Mouse (Mus musculus) liver, embryonic 14.5 days (tissue): ENCODE results near the gene 4933406M09Rik. TPM values are rescaled to one million over a fixed set of nuclear protein-coding genes. Genes with fewer than 3 reads are reported as not detected.
A peak's percentile ranks its signal among the peaks of the same experiment; 100 is the strongest.

ENCODE experiments used
- ATAC-seq: fragments of 200-750 bp; cut with Nextera tagmentation; 2 replicates; pipeline ENCODE4 v1.8.0; 2017; ENCODE audit warnings: moderate number of reproducible peaks, mild to moderate bottlenecking, moderate library complexity; ENCODE audit not compliant: insufficient read depth
- DNase-seq, 3 experiments: peaks; one replicate each; pipeline ENCODE4 v3.0.0-alpha.2; 2012 to 2013; ENCODE audit warnings: low read depth in 3 of 3, low spot score in 3 of 3
- H3K27ac ChIP-seq: fragments of 300-500 bp; sonication (generic); 2 replicates; pipeline ENCODE4 v1.5.1; 2014; ENCODE audit warnings: moderate library complexity, mild to moderate bottlenecking, control low read depth, inconsistent platforms
- H3K27me3 ChIP-seq: fragments of 300-500 bp; sonication (generic); 2 replicates; pipeline ENCODE4 v1.6.1; 2014; ENCODE audit warnings: mild to moderate bottlenecking, low read length, moderate library complexity; ENCODE audit not compliant: control insufficient read depth, insufficient read depth
- H3K36me3 ChIP-seq: fragments of 300-500 bp; sonication (generic); replicated peaks from 2 replicates; pipeline ENCODE4 v1.6.1; 2014; ENCODE audit warnings: low read depth; ENCODE audit not compliant: control insufficient read depth, insufficient read depth
- H3K4me1 ChIP-seq, 2 experiments: fragments of 200-500 bp in 1 of 2; fragments of 300-500 bp in 1 of 2; sonication (generic) in 1 of 2; replicated peaks; 2 replicates each; pipeline ENCODE4 v1.6.1; 2012 to 2014; ENCODE audit warnings: antibody characterized with exemption in 1 of 2, inconsistent platforms in 1 of 2, low read length in 1 of 2; ENCODE audit not compliant: control insufficient read depth in 2 of 2, insufficient read depth in 2 of 2
- H3K4me2 ChIP-seq: fragments of 300-500 bp; sonication (generic); 2 replicates; pipeline ENCODE4 v1.6.1; 2014; ENCODE audit warnings: low read depth, mild to moderate bottlenecking, control low read depth, moderate library complexity
- H3K4me3 ChIP-seq, 2 experiments: fragments of 200-500 bp in 1 of 2; fragments of 300-500 bp in 1 of 2; sonication (generic) in 1 of 2; 2 replicates each; pipeline ENCODE4 v1.5.1; 2012 to 2014; ENCODE audit warnings: low read depth in 2 of 2, low read length in 2 of 2, mild to moderate bottlenecking in 2 of 2, control low read depth in 1 of 2, inconsistent platforms in 1 of 2, moderate library complexity in 1 of 2; ENCODE audit not compliant: insufficient read depth in 1 of 2
- H3K9ac ChIP-seq: fragments of 300-500 bp; sonication (generic); replicated peaks from 2 replicates; pipeline ENCODE4 v1.6.1; 2014; ENCODE audit warnings: mild to moderate bottlenecking, control low read depth, moderate library complexity
- H3K9me3 ChIP-seq: fragments of 300-500 bp; sonication (generic); 2 replicates; pipeline ENCODE4 v1.6.1; 2016; ENCODE audit warnings: low read length, mixed read lengths; ENCODE audit not compliant: control insufficient read depth
- CTCF ChIP-seq: IDR thresholded peaks from 2 replicates; pipeline ENCODE4 v1.5.1; 2016; ENCODE audit warnings: antibody characterized with exemption, low read depth, control low read depth
- EP300 ChIP-seq: IDR thresholded peaks from 2 replicates; pipeline ENCODE4 v1.6.1; 2016; ENCODE audit warnings: antibody characterized with exemption, low read depth
- WGBS: fragments of 180-500 bp; shearing (Covaris S2); extraction: QIAGEN DNeasy Blood & Tissue Kit; methylation state at CpG from one replicate; pipeline ENCODE4 v1.1.7; 2014; ENCODE audit not compliant: insufficient replicate concordance; 5-methylcytosine and 5-hydroxymethylcytosine counted together
- polyA plus RNA-seq, 2 experiments: library from polyadenylated mRNA; depleted of rRNA in 1 of 2; stranded (reverse) in 1 of 2; unstranded in 1 of 2; fragments of >200 nt; fragmentation: Nextera tagmentation in 1 of 2; extraction: Ambion mirVana in 1 of 2; gene quantifications; 2 replicates each; pipeline versions ENCODE4 v1.2.1 to v1.2.3; 2012 to 2014

Gene 4933406M09Rik
- polyA plus RNA-seq, 2 experiments, result not detected

DNA sequence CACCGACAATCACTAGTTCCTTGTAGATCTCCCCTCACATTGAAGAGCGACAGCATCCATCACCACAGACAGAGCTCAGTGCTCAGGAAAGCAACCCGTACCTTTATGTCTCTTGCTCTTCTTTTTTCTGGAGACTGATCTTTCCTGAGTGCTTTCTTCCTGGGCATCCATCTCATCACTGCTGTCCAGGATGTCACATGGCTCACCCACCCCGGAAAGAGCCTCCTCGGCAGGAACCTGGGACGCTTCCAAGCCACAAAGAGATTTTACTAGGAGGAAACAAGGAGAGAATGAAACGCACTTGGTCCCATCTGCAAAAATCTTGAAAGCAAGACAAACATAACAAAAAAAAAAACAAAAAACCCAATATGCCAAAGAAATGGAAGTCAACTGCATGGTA, 25.1 kb upstream of the 4933406M09Rik start:
- no peak overlapping the region for H3K27ac ChIP-seq
- H3K4me2 ChIP-seq, result peak overlapping the region; percentile 94
- peaks cover 7% of the 10 kb centered on the region in 2 experiments for H3K4me1 ChIP-seq
- WGBS, result 51% methylated on average over 7 of the region's 7 CpGs
- DNase-seq, result no peak
- TF ChIP-seq EP300 (no peak), CTCF (no peak)
- ATAC-seq, result no peak
- no peaks in the 10 kb centered on the region for H3K9me3 ChIP-seq
- peak overlapping the region; percentile 94 to 99 for H3K4me3 ChIP-seq
- peaks cover 19% of the 10 kb centered on the region for H3K36me3 ChIP-seq
- H3K9ac ChIP-seq, result peak overlapping the region; percentile 74
- no peaks in the 10 kb centered on the region for H3K27me3 ChIP-seq

GRCm38 (mm10) chr1:134361195-134361856, 24.4 kb upstream of the 4933406M09Rik start:
- H3K4me2 ChIP-seq, result peak overlapping the region; percentile 94
- peaks cover 13% of the 10 kb centered on the region for H3K36me3 ChIP-seq
- peak overlapping the region; percentile 74 for H3K9ac ChIP-seq
- TF ChIP-seq EP300 (no peak), CTCF (no peak)
- peak overlapping the region; percentile 94 to 99 for H3K4me3 ChIP-seq
- H3K9me3 ChIP-seq, result no peaks in the 10 kb centered on the region
- peaks cover 7% of the 10 kb centered on the region in 2 experiments for H3K4me1 ChIP-seq
- WGBS, result under 1% methylated on average over 35 of the region's 44 CpGs
- peak in 2 of 3 experiments; percentile 19 to 31 for DNase-seq
- no peaks in the 10 kb centered on the region for H3K27me3 ChIP-seq
- peak; percentile 86 for ATAC-seq
- peak overlapping the region; percentile 80 for H3K27ac ChIP-seq

- H3K9ac ChIP-seq, result peak within 1 kb of the TSS; percentile 74
- H3K4me2 ChIP-seq, result peak within 1 kb of the TSS; percentile 94
- H3K36me3 ChIP-seq, result peaks cover 12% of the 10 kb centered on the region
- WGBS, result under 1% methylated on average over 38 of the region's 38 CpGs
- TF ChIP-seq EP300, result no peak; the same call in none of the 2 replicates
- TF ChIP-seq CTCF, result no peak
- H3K4me1 ChIP-seq, result peaks cover 7% of the 10 kb centered on the region in 2 experiments
- ATAC-seq (peak; percentile 97), DNase-seq (peak; percentile 91 to 93 (median 92))
- no peaks in the 10 kb centered on the region for H3K27me3 ChIP-seq
- peak within 1 kb of the TSS; percentile 80 for H3K27ac ChIP-seq
- peak within 1 kb of the TSS; percentile 94 to 99 for H3K4me3 ChIP-seq
- no peaks in the 10 kb centered on the region for H3K9me3 ChIP-seq
These were observed 23.9 kb upstream of the 4933406M09Rik start, which contains the start of gene Tmem183a for GRCm38 (mm10) chr1:134361857-134362212. Tmem183a (minus strand) TSS chr1:134361979.

GRCm38 (mm10) chr1:134363194-134363593, 22.5 kb upstream of the 4933406M09Rik start:
- Histone ChIP-seq H3K9me3 (no peaks in the 10 kb centered on the region), H3K36me3 (peaks cover 5% of the 10 kb centered on the region; the same call in 1 of the 2 replicates), H3K4me1 (peaks cover 7% of the 10 kb centered on the region in 2 experiments), H3K27me3 (no peaks in the 10 kb centered on the region), H3K9ac (no peak overlapping the region), H3K4me3 (no peak overlapping the region), H3K27ac (no peak overlapping the region), H3K4me2 (no peak overlapping the region)
- DNase-seq, result no peak
- WGBS, result 63% methylated on average over 4 of the region's 4 CpGs
- ATAC-seq, result no peak
- TF ChIP-seq EP300 (no peak), CTCF (no peak)

- Histone ChIP-seq H3K4me3 (no peak overlapping the region), H3K4me2 (no peak overlapping the region), H3K27me3 (no peaks in the 10 kb centered on the region), H3K36me3 (no peaks in the 10 kb centered on the region; the same call in 1 of the 2 replicates), H3K4me1 (peaks cover 5 to 7% of the 10 kb centered on the region in 2 experiments; a peak in 2 of 4 replicates), H3K9me3 (no peaks in the 10 kb centered on the region), H3K9ac (no peak overlapping the region), H3K27ac (no peak overlapping the region)
- DNase-seq (no peak), ATAC-seq (no peak)
- WGBS, result 51% methylated on average over 5 of the region's 5 CpGs
- no peak for TF ChIP-seq EP300
- no peak for TF ChIP-seq CTCF
These were observed 20.2 kb upstream of the 4933406M09Rik start for GRCm38 (mm10) chr1:134365491-134365890.
